In the genomic region with DNA sequence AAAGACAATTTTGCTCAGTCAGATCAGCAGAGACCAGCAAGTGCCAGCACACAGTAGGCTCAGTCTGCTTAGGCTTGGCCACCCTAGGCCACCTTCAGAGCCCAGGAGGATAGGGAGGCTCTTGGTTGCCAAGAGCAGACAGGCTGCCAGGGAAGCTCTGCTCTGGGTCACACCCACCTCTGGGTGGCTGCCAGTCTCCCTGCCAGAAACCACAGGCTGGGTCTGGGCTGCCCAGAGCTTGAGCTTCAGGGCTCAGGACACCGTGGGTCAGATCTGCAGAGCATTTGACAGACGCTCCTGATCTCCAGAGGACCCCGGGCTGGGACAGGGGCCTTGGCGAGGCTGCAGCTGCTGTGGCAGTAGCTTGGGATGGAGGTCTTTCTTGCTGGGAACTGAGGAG, we compare ENCODE assay signal across 9 mouse cellular contexts. TPM values are rescaled to one million over a fixed set of nuclear protein-coding genes. Genes with fewer than 3 reads are reported as not detected.
DNase-seq lines count a peak whose midpoint lies in the region; ATAC-seq and TF ChIP-seq lines count a peak whose summit lies in the region.
"Had no signal": no experiment of that assay in that cellular context is flagged by ENCODE, and none has a peak within 500 bp of the region (broad histone marks: within the 10 kb centered on the region; RNA-seq: fewer than 3 reads in every experiment).

TSS of gene Ccn5 (plus strand) at position 255 of the 400 bp plus-strand sequence.

- H3K27ac ChIP-seq in kidney, embryonic 16.5 days (ENCODE audit: low read length): no peak within 1 kb of the TSS
- no peak within 1 kb of the TSS for H3K27ac ChIP-seq in heart, postnatal 0 days (ENCODE audit: low read depth)
- H3K27ac ChIP-seq in midbrain, embryonic 15.5 days: no peak within 1 kb of the TSS
- no peak within 1 kb of the TSS for H3K27ac ChIP-seq in forebrain, embryonic 11.5 days (ENCODE audit: low read depth, low read length)
- H3K27ac ChIP-seq: liver, embryonic 15.5 days had no signal

- H3K4me2 ChIP-seq in kidney, embryonic 16.5 days (replicated peaks; ENCODE audit: low read depth, low read length): no peak within 1 kb of the TSS
- no peak within 1 kb of the TSS for H3K4me2 ChIP-seq in heart, postnatal 0 days (ENCODE audit: low read depth, low read length)
- H3K4me2 ChIP-seq in midbrain, embryonic 15.5 days: no peak within 1 kb of the TSS
- no peak within 1 kb of the TSS for H3K4me2 ChIP-seq in forebrain, embryonic 11.5 days (ENCODE audit: low read depth, low read length, severe bottlenecking)
- H3K4me2 ChIP-seq: liver, embryonic 15.5 days had no signal

- no peak within 1 kb of the TSS for H3K4me3 ChIP-seq in kidney, embryonic 16.5 days (ENCODE audit: low read length)
- H3K4me3 ChIP-seq in heart, postnatal 0 days (ENCODE audit: low read depth, low read length): no peak within 1 kb of the TSS
- H3K4me3 ChIP-seq in midbrain, embryonic 15.5 days: no peak within 1 kb of the TSS
- H3K4me3 ChIP-seq in forebrain, embryonic 11.5 days (ENCODE audit: low read depth, low read length): no peak within 1 kb of the TSS
- H3K4me3 ChIP-seq: liver, embryonic 15.5 days had no signal

- H3K27me3 ChIP-seq in kidney, embryonic 16.5 days (ENCODE audit: insufficient read depth, low read length): no peaks in the 10 kb centered on the region
- H3K27me3 ChIP-seq in heart, postnatal 0 days (ENCODE audit: control insufficient read depth, insufficient read depth, low read length): peaks cover 38% of the 10 kb centered on the region
- H3K27me3 ChIP-seq in midbrain, embryonic 15.5 days (replicated peaks): no peaks in the 10 kb centered on the region
- no peaks in the 10 kb centered on the region for H3K27me3 ChIP-seq in forebrain, embryonic 11.5 days (ENCODE audit: control insufficient read depth, insufficient read depth, low read length)
- H3K27me3 ChIP-seq: liver, embryonic 15.5 days had no signal

- H3K4me1 ChIP-seq in kidney, embryonic 16.5 days (ENCODE audit: insufficient read depth, low read length): peaks cover 9% of the 10 kb centered on the region; the same call in 1 of the 2 replicates
- no peaks in the 10 kb centered on the region for H3K4me1 ChIP-seq in heart, postnatal 0 days (ENCODE audit: control insufficient read depth, insufficient read depth)
- H3K4me1 ChIP-seq in midbrain, embryonic 15.5 days: no peaks in the 10 kb centered on the region
- H3K4me1 ChIP-seq in forebrain, embryonic 11.5 days (replicated peaks; ENCODE audit: control insufficient read depth, insufficient read depth, low read length): peaks cover 3% of the 10 kb centered on the region; the same call in 1 of the 2 replicates
- H3K4me1 ChIP-seq: liver, embryonic 15.5 days had no signal

- TF ChIP-seq CTCF in heart, postnatal 0 days (IDR thresholded peaks at IDR 0.05; ENCODE audit: low read depth): no peak

- H3K9me3 ChIP-seq in kidney, embryonic 16.5 days (ENCODE audit: low read length): no peaks in the 10 kb centered on the region
- H3K9me3 ChIP-seq in heart, postnatal 0 days (replicated peaks; ENCODE audit: control insufficient read depth, low read length): no peaks in the 10 kb centered on the region
- H3K9me3 ChIP-seq in midbrain, embryonic 15.5 days: no peaks in the 10 kb centered on the region
- H3K9me3 ChIP-seq in forebrain, embryonic 11.5 days (ENCODE audit: control insufficient read depth, low read length): no peaks in the 10 kb centered on the region
- H3K9me3 ChIP-seq: liver, embryonic 15.5 days had no signal

- no peaks in the 10 kb centered on the region for H3K36me3 ChIP-seq in kidney, embryonic 16.5 days (ENCODE audit: insufficient read depth, low read length)
- no peaks in the 10 kb centered on the region for H3K36me3 ChIP-seq in heart, postnatal 0 days (replicated peaks; ENCODE audit: control insufficient read depth, insufficient read depth, low read length)
- H3K36me3 ChIP-seq in midbrain, embryonic 15.5 days (replicated peaks): no peaks in the 10 kb centered on the region
- no peaks in the 10 kb centered on the region for H3K36me3 ChIP-seq in forebrain, embryonic 11.5 days (ENCODE audit: control insufficient read depth, insufficient read depth, low read length)
- H3K36me3 ChIP-seq: liver, embryonic 15.5 days had no signal

- no peak for ATAC-seq in kidney, embryonic 16.5 days (ENCODE audit: low FRiP score, low TSS enrichment)
- ATAC-seq in heart, postnatal 0 days (ENCODE audit: insufficient read depth, low read depth): peak; percentile 39; the same call in 1 of the 2 replicates
- ATAC-seq in CD4-positive, CD25-positive, alpha-beta regulatory T cell, adult 4 months: no peak
- ATAC-seq in midbrain, embryonic 15.5 days (replicated peaks): no peak
- no peak for ATAC-seq in forebrain, embryonic 11.5 days (replicated peaks; ENCODE audit: low FRiP score)

- peak; percentile 50 for DNase-seq in kidney, adult 18-20 months
- peak; percentile 81 for DNase-seq in cerebellum, adult 11 months
- DNase-seq in heart, postnatal 0 days (ENCODE audit: low spot score): peak; percentile 55
- DNase-seq in ovary, adult 18-20 months (ENCODE audit: low spot score): peak; percentile 83
- no peak for DNase-seq in forebrain, embryonic 11.5 days (ENCODE audit: low spot score)

- no peak for TF ChIP-seq EP300 in heart, postnatal 0 days (IDR thresholded peaks at IDR 0.05; ENCODE audit: low read depth)

- WGBS in kidney, embryonic 16.5 days: 68% methylated on average over 4 of the region's 4 CpGs
- 25% methylated on average over 4 of the region's 4 CpGs for WGBS in heart, postnatal 0 days
- 82% methylated on average over 4 of the region's 4 CpGs for WGBS in midbrain, embryonic 15.5 days
- WGBS in forebrain, embryonic 11.5 days: 91% methylated on average over 4 of the region's 4 CpGs

- no peak within 1 kb of the TSS for H3K9ac ChIP-seq in kidney, embryonic 16.5 days (replicated peaks; ENCODE audit: low read length)
- H3K9ac ChIP-seq in heart, postnatal 0 days (replicated peaks; ENCODE audit: low read depth, low read length): no peak within 1 kb of the TSS
- H3K9ac ChIP-seq in midbrain, embryonic 15.5 days: no peak within 1 kb of the TSS
- H3K9ac ChIP-seq in forebrain, embryonic 11.5 days (ENCODE audit: low read length): no peak within 1 kb of the TSS
- H3K9ac ChIP-seq: liver, embryonic 15.5 days had no signal

RNA-seq across cellular contexts. Expression of gene Ccn5, which starts in this region (rescaled TPM):
- 0.23 and 0.39 TPM in 2 replicates for polyA plus RNA-seq in kidney, embryonic 16.5 days (2015; fragmentation: Nextera tagmentation; extraction: Ambion mirVana)
- total RNA-seq in heart, postnatal 0 days (2014; rRNA removed; ENCODE audit: low replicate concordance): 2.6 TPM in 1 of 2 replicates, not detected in the other
- polyA plus RNA-seq in heart, postnatal 0 days (2015; fragmentation: Nextera tagmentation; extraction: Ambion mirVana): 1.4 and 2.8 TPM in 2 replicates
- polyA plus RNA-seq in CD4-positive, CD25-positive, alpha-beta regulatory T cell, adult 4 months (2017; shearing (Covaris generic)): not detected
- polyA plus RNA-seq in midbrain, embryonic 15.5 days (2015; fragmentation: Nextera tagmentation; extraction: Ambion mirVana): 0.28 and 0.68 TPM in 2 replicates
- polyA plus RNA-seq in forebrain, embryonic 11.5 days (2014; fragmentation: Nextera tagmentation; extraction: Ambion mirVana): 0.25 and 0.32 TPM in 2 replicates
